Mouse (Mus musculus) kidney, postnatal 0 days (tissue): ENCODE results near the gene Camk2b. TPM values are rescaled to one million over a fixed set of nuclear protein-coding genes. Genes with fewer than 3 reads are reported as not detected.

ENCODE experiments used
- ATAC-seq: fragments of 200-750 bp; cut with Nextera tagmentation; replicated peaks from 2 replicates; pipeline ENCODE4 v1.8.0; 2017; ENCODE audit warnings: low read depth, moderate number of reproducible peaks, moderate TSS enrichment, moderate library complexity; ENCODE audit not compliant: low FRiP score
- DNase-seq: peaks from one replicate; pipeline ENCODE4 v3.0.0-alpha.2; 2016; ENCODE audit warnings: low spot score
- H3K27ac ChIP-seq: fragments of 300-500 bp; sonication (generic); 2 replicates; pipeline ENCODE4 v1.5.1; 2014; ENCODE audit warnings: mild to moderate bottlenecking
- H3K27me3 ChIP-seq: fragments of 300-500 bp; sonication (generic); 2 replicates; pipeline ENCODE4 v1.6.1; 2014; ENCODE audit warnings: low read length, mixed read lengths; ENCODE audit not compliant: insufficient read depth
- H3K36me3 ChIP-seq: fragments of 300-500 bp; sonication (generic); 2 replicates; pipeline ENCODE4 v1.6.1; 2014; ENCODE audit warnings: low read length, mixed read lengths; ENCODE audit not compliant: insufficient read depth
- H3K4me1 ChIP-seq: fragments of 300-500 bp; sonication (generic); replicated peaks from 2 replicates; pipeline ENCODE4 v1.6.1; 2014; ENCODE audit warnings: antibody characterized with exemption, low read length, mixed read lengths; ENCODE audit not compliant: insufficient read depth
- H3K4me2 ChIP-seq: fragments of 300-500 bp; sonication (generic); 2 replicates; pipeline ENCODE4 v1.6.1; 2014; ENCODE audit warnings: mild to moderate bottlenecking, low read length, moderate library complexity, mixed read lengths
- H3K4me3 ChIP-seq: fragments of 300-500 bp; sonication (generic); replicated peaks from 2 replicates; pipeline ENCODE4 v1.5.1; 2014; ENCODE audit warnings: low read depth, low read length
- H3K9ac ChIP-seq: fragments of 300-500 bp; sonication (generic); 2 replicates; pipeline ENCODE4 v1.6.1; 2014; ENCODE audit warnings: low read depth, low read length
- H3K9me3 ChIP-seq: fragments of 300-500 bp; sonication (generic); replicated peaks from 2 replicates; pipeline ENCODE4 v1.6.1; 2016; ENCODE audit warnings: low read length, inconsistent platforms, mixed read lengths
- CTCF ChIP-seq: IDR thresholded peaks from 2 replicates; pipeline ENCODE4 v1.5.1; 2016; ENCODE audit warnings: antibody characterized with exemption, low read depth, mild to moderate bottlenecking, moderate library complexity
- WGBS: fragments of 180-500 bp; shearing (Covaris S2); extraction: QIAGEN DNeasy Blood & Tissue Kit; methylation state at CpG from one replicate; pipeline ENCODE4 v1.1.7; 2014; 5-methylcytosine and 5-hydroxymethylcytosine counted together
- polyA plus RNA-seq: library from polyadenylated mRNA; unstranded; fragments of >200 nt; fragmentation: Nextera tagmentation; extraction: Ambion mirVana; gene quantifications from 2 replicates; pipeline ENCODE4 v1.2.1, GENCODE M21; 2015

The Camk2b gene
- polyA plus RNA-seq, 1 experiment from 2014 or later: 3.3 TPM

DNA sequence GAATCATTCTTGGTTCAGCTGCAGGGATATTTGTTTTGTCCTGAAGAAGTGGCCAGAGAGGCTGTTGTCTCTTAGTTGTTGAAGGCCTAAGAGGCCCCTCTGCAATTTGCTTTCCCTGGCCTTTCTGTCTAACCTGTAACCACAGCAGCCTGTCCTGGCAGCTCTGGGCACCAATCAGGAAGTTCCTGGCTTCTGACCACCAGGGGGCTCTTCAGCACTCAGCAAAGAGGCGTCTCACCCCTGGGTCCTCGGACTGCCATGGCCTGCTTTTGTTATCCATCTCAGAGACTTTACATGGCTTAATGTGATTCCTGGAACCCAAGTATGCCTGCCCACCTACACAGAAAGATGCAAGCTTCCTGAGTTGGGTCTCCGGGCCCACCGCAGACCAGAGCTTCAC lies 75.3 kb downstream of the Camk2b start:
- no peak overlapping the region for H3K27ac ChIP-seq
- TF ChIP-seq CTCF: peak; percentile 84
- WGBS: 32% methylated on average over 4 of the region's 4 CpGs
- peak; percentile 86 for DNase-seq
- H3K4me3 ChIP-seq: no peak overlapping the region
- no peak overlapping the region for H3K9ac ChIP-seq
- H3K4me2 ChIP-seq: no peak overlapping the region
- ATAC-seq: no peak
- H3K36me3 ChIP-seq: no peaks in the 10 kb centered on the region
- H3K4me1 ChIP-seq: no peaks in the 10 kb centered on the region
- no peaks in the 10 kb centered on the region for H3K27me3 ChIP-seq
- H3K9me3 ChIP-seq: no peaks in the 10 kb centered on the region

DNA sequence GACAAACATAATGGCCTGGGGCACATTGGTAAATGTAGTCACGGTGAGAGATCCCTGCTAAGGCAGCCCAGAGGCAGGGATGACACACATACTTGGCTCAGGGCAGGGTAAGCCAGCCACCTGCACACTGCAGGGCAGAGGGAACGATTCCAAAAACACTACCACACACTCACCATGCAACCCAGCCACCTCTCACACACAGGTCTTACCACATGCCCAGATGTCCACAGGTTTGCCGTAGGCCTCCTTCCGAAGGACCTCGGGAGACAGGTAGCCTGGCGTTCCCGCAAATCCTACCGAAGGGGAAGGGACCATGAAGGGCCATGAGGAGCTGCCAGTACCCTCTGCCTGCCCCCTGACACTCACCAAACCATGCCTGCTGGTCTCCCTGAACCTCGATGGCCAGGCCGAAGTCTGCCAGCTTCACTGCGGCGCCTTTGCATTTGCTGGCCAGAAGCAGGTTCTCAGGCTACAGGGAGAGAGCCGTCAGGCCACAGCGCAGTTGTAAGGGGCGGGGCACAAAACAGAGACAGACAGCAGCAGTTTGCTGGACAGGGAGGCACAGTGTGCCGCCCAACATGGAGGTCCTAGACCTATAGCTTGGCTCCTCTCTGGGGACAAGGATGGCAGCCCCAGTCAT lies 76.1 kb downstream of the Camk2b start:
- H3K27me3 ChIP-seq: no peaks in the 10 kb centered on the region
- no peak for ATAC-seq
- H3K4me1 ChIP-seq: no peaks in the 10 kb centered on the region
- no peak for TF ChIP-seq CTCF
- H3K9ac ChIP-seq: no peak overlapping the region
- no peak for DNase-seq
- H3K4me2 ChIP-seq: no peak overlapping the region
- WGBS: 86% methylated on average over 16 of the region's 16 CpGs
- H3K4me3 ChIP-seq: no peak overlapping the region
- H3K9me3 ChIP-seq: no peaks in the 10 kb centered on the region
- no peak overlapping the region for H3K27ac ChIP-seq
- H3K36me3 ChIP-seq: no peaks in the 10 kb centered on the region

DNA sequence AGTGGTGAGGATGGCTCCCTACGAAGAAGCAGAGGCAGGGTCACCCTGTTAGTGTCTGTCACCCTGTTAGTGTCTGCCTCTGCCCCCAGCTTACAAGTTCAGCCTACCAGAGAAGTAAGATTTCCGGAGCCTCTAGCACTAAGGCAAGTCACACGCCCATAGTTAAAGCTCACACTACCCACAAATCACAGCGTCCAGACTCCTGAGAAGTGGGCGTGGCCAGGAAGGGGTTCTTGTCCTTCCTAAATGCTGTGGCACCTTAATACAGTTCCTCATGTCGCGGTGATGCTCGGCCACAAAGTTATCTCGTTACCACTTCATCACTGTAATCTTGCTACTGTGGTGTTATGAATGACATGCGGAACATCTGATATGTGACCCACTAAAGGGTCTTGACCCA lies 78.0 kb downstream of the Camk2b start:
- 76% methylated on average over 10 of the region's 10 CpGs for WGBS
- DNase-seq (no peak), ATAC-seq (no peak)

DNA sequence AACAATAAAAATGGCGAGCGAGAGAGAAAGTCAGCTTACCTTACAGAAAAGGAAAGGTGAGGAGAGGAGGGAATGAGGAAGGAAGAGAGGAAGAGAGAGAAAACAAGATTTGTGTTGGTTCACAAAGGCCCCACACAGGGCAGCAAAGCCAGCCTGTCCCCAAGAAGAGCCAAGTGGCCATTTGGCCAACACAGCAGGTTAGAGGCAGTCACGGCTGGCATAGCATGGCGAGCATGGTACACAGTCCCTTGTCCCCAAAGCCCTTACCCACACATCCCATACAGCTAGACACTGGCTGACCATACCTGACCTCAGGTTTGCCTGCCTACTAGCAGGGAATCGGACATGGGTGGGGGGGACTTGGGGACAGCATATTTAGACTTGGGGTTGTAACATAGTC lies 82.5 kb downstream of the Camk2b start:
- Histone ChIP-seq H3K4me2 (no peak overlapping the region), H3K9ac (no peak overlapping the region), H3K36me3 (no peaks in the 10 kb centered on the region), H3K4me1 (no peaks in the 10 kb centered on the region), H3K4me3 (no peak overlapping the region), H3K9me3 (no peaks in the 10 kb centered on the region), H3K27me3 (no peaks in the 10 kb centered on the region), H3K27ac (no peak overlapping the region)
- no peak for DNase-seq
- no peak for TF ChIP-seq CTCF
- ATAC-seq: no peak
- 94% methylated on average over 5 of the region's 5 CpGs for WGBS

More for the DNA sequence above, 78.0 kb downstream of the Camk2b start:
- Histone ChIP-seq H3K27ac (no peak overlapping the region), H3K27me3 (no peaks in the 10 kb centered on the region), H3K4me3 (no peak overlapping the region), H3K4me1 (no peaks in the 10 kb centered on the region), H3K9ac (no peak overlapping the region), H3K9me3 (no peaks in the 10 kb centered on the region), H3K36me3 (no peaks in the 10 kb centered on the region), H3K4me2 (no peak overlapping the region)
- TF ChIP-seq CTCF: no peak

DNA sequence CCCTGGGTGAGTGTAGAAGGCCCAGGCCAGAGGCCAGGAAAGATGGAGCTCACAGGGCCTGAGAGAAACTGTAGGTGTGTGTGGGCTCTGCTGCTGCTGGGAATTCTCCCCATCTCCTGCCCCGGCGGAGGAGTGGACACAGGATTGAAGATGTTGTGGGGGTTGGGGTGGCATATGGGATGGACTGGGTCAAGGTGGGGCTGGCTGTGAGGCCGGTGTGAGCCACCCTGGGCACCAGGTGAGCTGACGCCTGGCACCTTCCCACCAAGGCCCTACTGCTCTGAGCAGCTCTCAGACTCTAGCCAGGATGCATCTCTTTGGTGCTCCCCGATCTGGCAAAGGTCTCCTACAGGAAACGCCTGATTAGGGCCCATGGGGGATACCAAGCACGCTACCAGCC lies 84.8 kb downstream of the Camk2b start:
- no peak for TF ChIP-seq CTCF
- H3K27me3 ChIP-seq: no peaks in the 10 kb centered on the region
- H3K4me1 ChIP-seq: no peaks in the 10 kb centered on the region
- no peak overlapping the region for H3K4me2 ChIP-seq
- ATAC-seq (no peak), DNase-seq (no peak)
- H3K9ac ChIP-seq: no peak overlapping the region
- H3K27ac ChIP-seq: no peak overlapping the region
- no peaks in the 10 kb centered on the region for H3K36me3 ChIP-seq
- WGBS: 83% methylated on average over 7 of the region's 7 CpGs
- H3K9me3 ChIP-seq: no peaks in the 10 kb centered on the region
- H3K4me3 ChIP-seq: no peak overlapping the region

DNA sequence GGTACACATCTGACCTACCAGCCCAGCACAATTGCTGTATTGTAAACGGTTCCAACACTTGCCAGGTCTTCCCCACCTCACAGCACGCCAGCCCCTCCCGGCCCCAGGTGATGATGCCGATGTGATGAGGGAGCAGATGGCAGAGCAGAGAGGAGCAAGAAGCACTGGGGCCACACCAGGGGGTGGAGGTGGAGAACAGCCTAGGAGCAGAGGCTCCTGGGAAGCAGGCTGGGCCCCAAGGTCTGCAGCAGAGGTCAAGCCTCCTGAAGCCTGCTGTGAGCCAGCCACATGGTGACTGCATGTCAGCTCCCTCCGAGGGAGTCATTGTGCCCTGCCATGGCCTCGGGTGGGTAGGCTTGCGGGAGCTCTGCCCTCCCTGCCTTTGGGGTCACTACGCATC lies 85.6 kb downstream of the Camk2b start:
- no peaks in the 10 kb centered on the region for H3K9me3 ChIP-seq
- 61% methylated on average over 8 of the region's 8 CpGs for WGBS
- no peak overlapping the region for H3K4me3 ChIP-seq
- H3K36me3 ChIP-seq: no peaks in the 10 kb centered on the region
- no peak overlapping the region for H3K9ac ChIP-seq
- no peak overlapping the region for H3K27ac ChIP-seq
- H3K27me3 ChIP-seq: no peaks in the 10 kb centered on the region
- no peak for DNase-seq
- no peak for ATAC-seq
- TF ChIP-seq CTCF: no peak
- no peaks in the 10 kb centered on the region for H3K4me1 ChIP-seq
- H3K4me2 ChIP-seq: no peak overlapping the region

DNA sequence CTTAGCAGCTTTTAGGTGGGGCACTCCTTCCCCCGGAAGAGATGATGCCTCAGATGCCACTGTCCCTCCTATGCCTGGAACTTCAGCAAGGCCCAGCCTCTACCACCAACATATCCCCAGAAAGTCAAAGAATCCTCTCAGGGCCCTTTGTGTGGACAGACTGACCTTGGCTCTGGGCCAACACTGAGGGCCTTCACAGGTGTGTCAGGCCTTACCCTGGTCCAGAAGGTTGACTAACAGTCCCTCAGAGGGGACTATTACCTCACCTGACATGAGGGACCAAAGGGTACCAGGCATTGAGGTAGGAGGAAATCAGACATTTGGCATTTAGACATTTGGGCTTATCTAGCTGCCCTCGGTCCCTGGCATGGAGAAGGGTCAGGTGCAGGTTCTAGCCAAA lies 86.1 kb downstream of the Camk2b start:
- ATAC-seq (no peak), DNase-seq (no peak)
- Histone ChIP-seq H3K4me3 (no peak overlapping the region), H3K4me1 (no peaks in the 10 kb centered on the region), H3K9me3 (no peaks in the 10 kb centered on the region), H3K36me3 (no peaks in the 10 kb centered on the region), H3K27me3 (no peaks in the 10 kb centered on the region), H3K4me2 (no peak overlapping the region), H3K27ac (no peak overlapping the region), H3K9ac (no peak overlapping the region)
- WGBS: 86% methylated on average over 2 of the region's 2 CpGs
- no peak for TF ChIP-seq CTCF
